Mouse (Mus musculus) heart, adult 2 months (tissue): ENCODE data around the gene Plpp7. TPM values are rescaled to one million over a fixed set of nuclear protein-coding genes. Genes with fewer than 3 reads are reported as not detected.

Source experiments
- DNase-seq, 2 experiments: peaks; one replicate each; pipeline ENCODE4 v3.0.0; 2021
- H3K27ac ChIP-seq: fragments of 200-600 bp; 2 replicates; pipeline ENCODE4 v1.8.1; 2022
- H3K27me3 ChIP-seq: fragments of 200-500 bp; 2 replicates; pipeline ENCODE4 v1.6.1; 2012; ENCODE audit warnings: mild to moderate bottlenecking, low read length, inconsistent platforms, mixed read lengths; ENCODE audit not compliant: control insufficient read depth, insufficient read depth
- H3K36me3 ChIP-seq: fragments of 200-500 bp; 2 replicates; pipeline ENCODE4 v1.6.1; 2012; ENCODE audit warnings: low read length, inconsistent platforms; ENCODE audit not compliant: control insufficient read depth, insufficient read depth
- H3K4me1 ChIP-seq: fragments of 200-500 bp; 2 replicates; pipeline ENCODE4 v1.6.1; 2011; ENCODE audit warnings: low read length; ENCODE audit not compliant: control insufficient read depth, insufficient read depth
- H3K4me3 ChIP-seq: fragments of 200-600 bp; 2 replicates; pipeline ENCODE4 v1.8.1; 2022
- H3K79me2 ChIP-seq: fragments of 200-500 bp; replicated peaks from 2 replicates; pipeline ENCODE4 v1.6.1; 2012; ENCODE audit warnings: mild to moderate bottlenecking, inconsistent platforms, low read length, moderate library complexity, mixed read lengths; ENCODE audit not compliant: control insufficient read depth, insufficient read depth
- H3K9ac ChIP-seq: fragments of 200-500 bp; 2 replicates; pipeline ENCODE4 v1.6.1; 2012; ENCODE audit warnings: low read depth, mild to moderate bottlenecking, control low read depth, inconsistent platforms, low read length, mixed read lengths
- CTCF ChIP-seq: fragments of 200-600 bp; IDR thresholded peaks from 2 replicates; pipeline ENCODE4 v1.8.1; 2022; ENCODE audit warnings: antibody characterized with exemption, mild to moderate bottlenecking, moderate library complexity
- EP300 ChIP-seq: fragments of 200-500 bp; IDR thresholded peaks from 2 replicates; pipeline ENCODE4 v1.6.1; 2011; ENCODE audit warnings: low read depth, low read length, control low read depth; ENCODE audit not compliant: insufficient read depth
- POLR2A ChIP-seq: fragments of 200-500 bp; IDR thresholded peaks from 2 replicates; pipeline ENCODE4 v1.6.1; 2011; ENCODE audit warnings: mild to moderate bottlenecking, low read depth, low read length, control low read depth; ENCODE audit not compliant: insufficient read depth
- WGBS: fragments of 180-500 bp; shearing (Covaris S2); methylation state at CpG from one replicate; pipeline ENCODE4 v1.1.7; 2018; 5-methylcytosine and 5-hydroxymethylcytosine counted together
- intact Hi-C: fragments of 180-260 bp; cut with DNase I; formaldehyde crosslinking; loops from one replicate; pipeline ENCODE4 v1.15.1; 2025
- polyA plus RNA-seq: library from polyadenylated mRNA; depleted of rRNA; stranded (reverse); fragments of >200 nt; gene quantifications from 2 replicates; pipeline ENCODE4 v1.2.3, GENCODE M21; 2012
- total RNA-seq, 2 experiments: library from RNA; stranded (reverse); gene quantifications; 2 replicates each; pipeline ENCODE4 v1.2.3; 2021

Gene Plpp7
- total and polyA plus RNA-seq, 3 experiments, result 33.6 to 56.3 (median 33.8) TPM

GRCm38 (mm10) chr2:32112548-32112947 is 17.2 kb downstream of the Plpp7 start:
- Histone ChIP-seq H3K27ac (no peak overlapping the region), H3K4me3 (no peak overlapping the region), H3K9ac (no peak overlapping the region), H3K36me3 (no peaks in the 10 kb centered on the region), H3K4me1 (no peaks in the 10 kb centered on the region), H3K79me2 (no peaks in the 10 kb centered on the region), H3K27me3 (no peaks in the 10 kb centered on the region)
- 64% methylated on average over 2 of the region's 2 CpGs for WGBS
- intact Hi-C loops, result no loop called here
- no peak for TF ChIP-seq CTCF
- no peak for TF ChIP-seq POLR2A
- TF ChIP-seq EP300, result no peak
- DNase-seq, result no peak

DNA sequence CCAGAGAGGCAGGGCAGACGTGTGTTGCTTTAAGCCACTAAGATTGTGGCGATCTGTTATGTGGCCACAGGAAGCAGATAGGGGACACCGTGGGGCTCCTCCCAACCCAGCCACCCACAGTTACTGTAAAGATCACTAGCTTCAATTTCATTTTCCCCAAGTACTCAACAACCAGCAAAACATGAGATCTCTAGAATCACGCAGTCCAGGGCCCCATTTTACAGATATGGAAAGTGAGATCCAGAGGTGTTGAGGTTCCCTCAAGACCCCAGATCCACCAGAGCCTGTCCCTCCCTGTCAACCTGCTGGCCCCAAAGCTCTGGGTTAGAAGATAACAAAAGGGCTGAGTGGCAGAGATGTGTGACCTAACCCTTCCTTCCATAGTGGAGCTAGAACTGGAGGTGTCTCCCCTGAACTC is 20.5 kb downstream of the Plpp7 start:
- no peaks in the 10 kb centered on the region for H3K36me3 ChIP-seq
- no peaks in the 10 kb centered on the region for H3K27me3 ChIP-seq
- TF ChIP-seq CTCF (no peak), EP300 (no peak), POLR2A (no peak)
- 74% methylated on average over 4 of the region's 4 CpGs for WGBS
- no peaks in the 10 kb centered on the region for H3K79me2 ChIP-seq
- no peak overlapping the region for H3K9ac ChIP-seq
- peaks cover 2% of the 10 kb centered on the region; the same call in 1 of the 2 replicates for H3K4me1 ChIP-seq
- H3K4me3 ChIP-seq, result no peak overlapping the region
- H3K27ac ChIP-seq, result no peak overlapping the region
- DNase-seq, result no peak
- intact Hi-C loops, result no loop called here

DNA sequence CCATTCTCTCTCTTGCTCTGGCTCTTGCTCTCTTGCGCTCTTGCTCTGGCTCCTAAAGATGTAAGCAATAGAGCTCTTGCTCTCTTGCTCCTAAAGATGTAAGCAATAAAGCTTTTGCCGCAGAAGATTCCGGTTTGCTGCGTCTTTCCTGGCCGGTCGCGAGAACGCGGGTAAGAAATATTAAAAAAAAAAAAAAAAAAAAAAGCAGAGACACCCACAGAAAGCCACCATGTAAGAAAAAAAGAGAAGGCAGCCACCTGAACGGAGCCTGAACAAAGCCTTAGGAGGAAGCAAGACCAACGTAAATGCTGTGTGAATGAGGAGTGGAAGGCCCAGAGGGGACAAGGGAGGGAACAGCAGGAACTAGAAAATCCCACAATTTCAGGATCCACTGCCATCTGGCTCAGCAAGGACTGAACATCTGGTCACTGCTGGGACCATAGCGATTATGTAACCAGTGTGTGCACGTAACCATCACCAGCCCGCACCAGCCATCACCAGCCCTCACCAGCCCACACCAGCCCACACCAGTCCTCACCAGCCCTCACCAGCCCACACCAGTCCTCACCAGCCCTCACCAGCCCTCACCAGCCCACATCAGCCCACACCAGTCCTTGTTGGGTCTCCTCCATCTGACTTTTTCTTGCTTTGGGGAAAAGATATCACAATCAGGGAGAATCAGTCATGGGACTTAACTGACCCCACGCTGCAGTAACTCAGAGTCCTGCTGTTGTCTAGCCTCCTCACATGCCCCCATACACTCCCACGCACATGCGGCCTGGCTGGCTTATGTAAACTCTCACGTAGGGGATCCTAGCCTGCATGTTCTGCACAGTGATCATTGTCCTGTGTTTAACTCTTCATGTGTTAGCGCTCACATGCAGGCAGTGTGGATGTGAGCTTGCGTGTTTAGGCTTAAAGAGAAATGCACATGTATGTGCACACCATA is 24.7 kb downstream of the Plpp7 start:
- Histone ChIP-seq H3K36me3 (no peaks in the 10 kb centered on the region), H3K4me1 (peaks cover 2% of the 10 kb centered on the region; the same call in 1 of the 2 replicates), H3K4me3 (no peak overlapping the region), H3K27me3 (no peaks in the 10 kb centered on the region), H3K9ac (no peak overlapping the region), H3K79me2 (no peaks in the 10 kb centered on the region), H3K27ac (peak overlapping the region; percentile 41)
- TF ChIP-seq EP300 (peak; percentile 55; the same call in 1 of the 2 replicates), CTCF (no peak)
- intact Hi-C loops, result no loop called here
- 83% methylated on average over 20 of the region's 20 CpGs for WGBS
- peak; percentile 74 for DNase-seq

DNA sequence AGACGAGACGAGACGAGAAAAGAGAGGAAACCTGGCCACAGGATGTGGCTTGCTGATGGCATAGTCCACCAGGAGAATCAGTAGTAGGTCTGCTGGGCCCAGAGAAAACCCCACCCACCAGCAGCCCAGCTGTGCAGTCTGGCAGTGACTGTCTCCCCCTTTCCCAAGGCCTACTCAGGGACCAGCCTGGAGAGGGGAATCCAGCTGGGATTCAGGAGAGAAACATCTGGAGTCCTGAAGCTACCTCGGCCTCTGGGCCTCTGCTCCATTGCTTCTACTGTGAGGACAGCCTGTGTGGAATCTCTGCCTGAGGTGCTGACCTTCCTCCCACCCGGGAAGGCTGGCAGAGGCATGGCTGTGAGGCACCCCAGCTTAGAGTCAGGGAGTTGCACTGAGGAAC is 25.8 kb downstream of the Plpp7 start:
- H3K27me3 ChIP-seq, result no peaks in the 10 kb centered on the region
- intact Hi-C loops, result no loop called here
- H3K4me3 ChIP-seq, result no peak overlapping the region
- peaks cover 2% of the 10 kb centered on the region; the same call in 1 of the 2 replicates for H3K4me1 ChIP-seq
- 51% methylated on average over 5 of the region's 5 CpGs for WGBS
- no peaks in the 10 kb centered on the region for H3K79me2 ChIP-seq
- H3K27ac ChIP-seq, result no peak overlapping the region
- no peak overlapping the region for H3K9ac ChIP-seq
- TF ChIP-seq CTCF, result no peak
- TF ChIP-seq EP300, result 0 out of 2 replicates have a peak, but pooled peaks have one; percentile 12
- TF ChIP-seq POLR2A, result no peak
- H3K36me3 ChIP-seq, result no peaks in the 10 kb centered on the region
- DNase-seq, result peak; percentile 49 to 58

DNA sequence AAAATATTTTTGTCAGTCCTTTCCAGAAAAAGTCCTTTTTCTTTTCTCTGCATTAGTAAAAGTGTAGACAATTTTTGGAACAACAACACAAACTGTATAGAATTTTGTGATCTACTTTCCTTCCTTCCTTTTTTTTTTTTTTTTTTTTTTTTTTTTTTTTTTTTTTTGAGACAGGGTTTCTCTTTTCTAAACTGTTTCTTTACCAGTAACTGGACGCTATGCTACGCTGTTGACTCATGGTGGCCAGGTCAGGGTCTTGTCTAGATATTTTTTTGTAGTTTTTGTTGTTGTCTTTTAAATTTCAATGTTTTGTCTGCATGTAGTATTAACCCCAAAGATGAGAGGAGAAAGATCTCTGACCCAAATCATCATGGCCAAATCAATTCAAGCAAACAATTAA is 26.5 kb downstream of the Plpp7 start:
- Histone ChIP-seq H3K9ac (no peak overlapping the region), H3K27ac (no peak overlapping the region)

More for the DNA sequence above, 26.5 kb downstream of the Plpp7 start:
- Histone ChIP-seq H3K27me3 (no peaks in the 10 kb centered on the region), H3K4me3 (no peak overlapping the region), H3K36me3 (no peaks in the 10 kb centered on the region), H3K4me1 (peaks cover 2% of the 10 kb centered on the region; the same call in 1 of the 2 replicates), H3K79me2 (no peaks in the 10 kb centered on the region)
- TF ChIP-seq POLR2A (no peak), EP300 (no peak), CTCF (no peak)
- intact Hi-C loops, result no loop called here
- WGBS, result 81% methylated on average over 2 of the region's 2 CpGs
- DNase-seq, result no peak
